Mouse (Mus musculus) forebrain, embryonic 15.5 days (tissue): Measurements from ENCODE around the gene Med12l. TPM values are rescaled to one million over a fixed set of nuclear protein-coding genes. Genes with fewer than 3 reads are reported as not detected.

Experiments used
- ATAC-seq: fragments of 200-750 bp; cut with Nextera tagmentation; replicated peaks from 2 replicates; pipeline ENCODE4 v1.8.0; 2017; ENCODE audit warnings: mild to moderate bottlenecking, moderate TSS enrichment, moderate library complexity
- H3K27ac ChIP-seq: fragments of 300-500 bp; sonication (generic); replicated peaks from 2 replicates; pipeline ENCODE4 v1.5.1; 2015; ENCODE audit warnings: mild to moderate bottlenecking, inconsistent platforms
- H3K27me3 ChIP-seq: fragments of 300-500 bp; sonication (generic); 2 replicates; pipeline ENCODE4 v1.6.1; 2015; ENCODE audit warnings: inconsistent platforms
- H3K36me3 ChIP-seq: fragments of 300-500 bp; sonication (generic); 2 replicates; pipeline ENCODE4 v1.6.1; 2015; ENCODE audit warnings: mild to moderate bottlenecking, inconsistent platforms
- H3K4me1 ChIP-seq: fragments of 300-500 bp; sonication (generic); 2 replicates; pipeline ENCODE4 v1.6.1; 2015; ENCODE audit warnings: inconsistent platforms
- H3K4me2 ChIP-seq: fragments of 300-500 bp; sonication (generic); replicated peaks from 2 replicates; pipeline ENCODE4 v1.6.1; 2015; ENCODE audit warnings: mild to moderate bottlenecking, inconsistent platforms
- H3K4me3 ChIP-seq: fragments of 300-500 bp; sonication (generic); 2 replicates; pipeline ENCODE4 v1.5.1; 2015; ENCODE audit warnings: mild to moderate bottlenecking, inconsistent platforms
- H3K9ac ChIP-seq: fragments of 300-500 bp; sonication (generic); replicated peaks from 2 replicates; pipeline ENCODE4 v1.6.1; 2015; ENCODE audit warnings: mild to moderate bottlenecking, inconsistent platforms
- H3K9me3 ChIP-seq: fragments of 300-500 bp; sonication (generic); 2 replicates; pipeline ENCODE4 v1.6.1; 2016; ENCODE audit warnings: inconsistent platforms
- WGBS: fragments of 180-500 bp; shearing (Covaris S2); methylation state at CpG from one replicate; pipeline ENCODE4 v1.1.7; 2015; ENCODE audit warnings: mixed read lengths; 5-methylcytosine and 5-hydroxymethylcytosine counted together
- polyA plus RNA-seq: library from polyadenylated mRNA; unstranded; fragments of >200 nt; fragmentation: Nextera tagmentation; extraction: Ambion mirVana; gene quantifications from 2 replicates; pipeline ENCODE4 v1.2.1, GENCODE M21; 2015

Med12l gene
- polyA plus RNA-seq, 1 experiment from 2014 or later = 3.3 TPM

- no peak overlapping the region for H3K9ac ChIP-seq
- no peak overlapping the region for H3K4me2 ChIP-seq
- H3K9me3 ChIP-seq = no peaks in the 10 kb centered on the region
- 91% methylated on average over 6 of the region's 6 CpGs for WGBS
- no peaks in the 10 kb centered on the region for H3K36me3 ChIP-seq
- no peaks in the 10 kb centered on the region for H3K27me3 ChIP-seq
- no peak overlapping the region for H3K4me3 ChIP-seq
- ATAC-seq = no peak
- H3K27ac ChIP-seq = no peak overlapping the region
- no peaks in the 10 kb centered on the region for H3K4me1 ChIP-seq
Observed at GRCm38 (mm10) chr3:59155404-59155803, 149.8 kb downstream of the Med12l start.

GRCm38 (mm10) chr3:59157048-59157447 is 151.4 kb downstream of the Med12l start:
- no peak for ATAC-seq
- no peak overlapping the region for H3K9ac ChIP-seq
- H3K27ac ChIP-seq = no peak overlapping the region
- no peak overlapping the region for H3K4me2 ChIP-seq
- H3K36me3 ChIP-seq = no peaks in the 10 kb centered on the region
- no peak overlapping the region for H3K4me3 ChIP-seq
- no peaks in the 10 kb centered on the region for H3K4me1 ChIP-seq
- no peaks in the 10 kb centered on the region for H3K9me3 ChIP-seq
- no peaks in the 10 kb centered on the region for H3K27me3 ChIP-seq
- 95% methylated on average over 5 of the region's 5 CpGs for WGBS

- Histone ChIP-seq H3K4me2 (no peak overlapping the region), H3K27me3 (no peaks in the 10 kb centered on the region), H3K27ac (no peak overlapping the region), H3K36me3 (no peaks in the 10 kb centered on the region), H3K9ac (no peak overlapping the region), H3K4me3 (no peak overlapping the region), H3K9me3 (no peaks in the 10 kb centered on the region), H3K4me1 (no peaks in the 10 kb centered on the region)
- WGBS = 100% methylated on average over 1 of the region's 1 CpGs
- no peak for ATAC-seq
Observed at GRCm38 (mm10) chr3:59160465-59160864, 154.8 kb downstream of the Med12l start.

GRCm38 (mm10) chr3:59167417-59168054 is 161.9 kb downstream of the Med12l start:
- ATAC-seq = no peak
- WGBS = 95% methylated on average over 2 of the region's 2 CpGs

GRCm38 (mm10) chr3:59168476-59168875 is 162.9 kb downstream of the Med12l start:
- no peak for ATAC-seq
- no peaks in the 10 kb centered on the region for H3K9me3 ChIP-seq
- WGBS = 94% methylated on average over 6 of the region's 6 CpGs

More at GRCm38 (mm10) chr3:59167417-59168054, 161.9 kb downstream of the Med12l start:
- no peak overlapping the region for H3K9ac ChIP-seq
- no peaks in the 10 kb centered on the region for H3K9me3 ChIP-seq
- H3K27ac ChIP-seq = no peak overlapping the region
- no peak overlapping the region for H3K4me2 ChIP-seq
- H3K4me1 ChIP-seq = no peaks in the 10 kb centered on the region
- no peak overlapping the region for H3K4me3 ChIP-seq
- no peaks in the 10 kb centered on the region for H3K36me3 ChIP-seq
- H3K27me3 ChIP-seq = no peaks in the 10 kb centered on the region

GRCm38 (mm10) chr3:59169215-59169614 is 163.6 kb downstream of the Med12l start:
- H3K4me3 ChIP-seq = no peak overlapping the region
- H3K27me3 ChIP-seq = no peaks in the 10 kb centered on the region
- no peaks in the 10 kb centered on the region for H3K4me1 ChIP-seq
- no peak overlapping the region for H3K9ac ChIP-seq
- no peaks in the 10 kb centered on the region for H3K36me3 ChIP-seq
- no peak overlapping the region for H3K4me2 ChIP-seq
- no peak for ATAC-seq
- no peak overlapping the region for H3K27ac ChIP-seq
- WGBS = 85% methylated on average over 4 of the region's 4 CpGs
- H3K9me3 ChIP-seq = no peaks in the 10 kb centered on the region

More at GRCm38 (mm10) chr3:59168476-59168875, 162.9 kb downstream of the Med12l start:
- no peaks in the 10 kb centered on the region for H3K4me1 ChIP-seq
- no peak overlapping the region for H3K27ac ChIP-seq
- H3K9ac ChIP-seq = no peak overlapping the region
- no peak overlapping the region for H3K4me2 ChIP-seq
- H3K36me3 ChIP-seq = no peaks in the 10 kb centered on the region
- no peaks in the 10 kb centered on the region for H3K27me3 ChIP-seq
- H3K4me3 ChIP-seq = no peak overlapping the region

GRCm38 (mm10) chr3:59169921-59170627 is 164.4 kb downstream of the Med12l start:
- Histone ChIP-seq H3K4me3 (no peak overlapping the region), H3K27me3 (no peaks in the 10 kb centered on the region), H3K4me1 (no peaks in the 10 kb centered on the region), H3K9ac (no peak overlapping the region), H3K36me3 (no peaks in the 10 kb centered on the region), H3K9me3 (no peaks in the 10 kb centered on the region), H3K4me2 (no peak overlapping the region), H3K27ac (no peak overlapping the region)
- ATAC-seq = no peak
- 85% methylated on average over 2 of the region's 2 CpGs for WGBS

- Histone ChIP-seq H3K36me3 (no peaks in the 10 kb centered on the region), H3K27me3 (no peaks in the 10 kb centered on the region), H3K9me3 (no peaks in the 10 kb centered on the region), H3K9ac (no peak overlapping the region), H3K4me2 (no peak overlapping the region), H3K4me1 (no peaks in the 10 kb centered on the region), H3K27ac (no peak overlapping the region), H3K4me3 (no peak overlapping the region)
- ATAC-seq = no peak
- 82% methylated on average over 6 of the region's 6 CpGs for WGBS
Observed at GRCm38 (mm10) chr3:59174426-59175154, 169.0 kb downstream of the Med12l start.

- Histone ChIP-seq H3K36me3 (no peaks in the 10 kb centered on the region), H3K9me3 (no peaks in the 10 kb centered on the region), H3K27me3 (no peaks in the 10 kb centered on the region), H3K4me1 (no peaks in the 10 kb centered on the region), H3K27ac (no peak overlapping the region), H3K4me3 (no peak overlapping the region), H3K4me2 (no peak overlapping the region), H3K9ac (no peak overlapping the region)
- ATAC-seq = peak; percentile 87
- whole genome bisulfite sequencing = 42% methylated on average over 5 of the region's 5 CpGs
Observed at GRCm38 (mm10) chr3:59175234-59175633, 169.6 kb downstream of the Med12l start.

GRCm38 (mm10) chr3:59176871-59177270 is 171.2 kb downstream of the Med12l start:
- ATAC-seq = no peak

GRCm38 (mm10) chr3:59181134-59181533 is 175.5 kb downstream of the Med12l start:
- Histone ChIP-seq H3K27me3 (no peaks in the 10 kb centered on the region), H3K9ac (no peak overlapping the region), H3K4me3 (no peak overlapping the region), H3K27ac (no peak overlapping the region), H3K4me2 (no peak overlapping the region), H3K9me3 (no peaks in the 10 kb centered on the region), H3K4me1 (no peaks in the 10 kb centered on the region), H3K36me3 (no peaks in the 10 kb centered on the region)
- no peak; the same call in 1 of the 2 replicates for ATAC-seq
- WGBS = 55% methylated on average over 5 of the region's 5 CpGs

More at GRCm38 (mm10) chr3:59176871-59177270, 171.2 kb downstream of the Med12l start:
- Histone ChIP-seq H3K9ac (no peak overlapping the region), H3K4me1 (no peaks in the 10 kb centered on the region), H3K27ac (no peak overlapping the region), H3K4me3 (no peak overlapping the region), H3K9me3 (no peaks in the 10 kb centered on the region), H3K27me3 (no peaks in the 10 kb centered on the region), H3K36me3 (no peaks in the 10 kb centered on the region), H3K4me2 (no peak overlapping the region)
- 66% methylated on average over 5 of the region's 5 CpGs for WGBS

- Histone ChIP-seq H3K9me3 (no peaks in the 10 kb centered on the region), H3K36me3 (no peaks in the 10 kb centered on the region), H3K4me1 (no peaks in the 10 kb centered on the region), H3K9ac (no peak overlapping the region), H3K27ac (no peak overlapping the region), H3K27me3 (no peaks in the 10 kb centered on the region), H3K4me3 (no peak overlapping the region), H3K4me2 (no peak overlapping the region)
- ATAC-seq = no peak
Observed at GRCm38 (mm10) chr3:59182129-59182528, 176.5 kb downstream of the Med12l start.
